Mouse (Mus musculus) limb, embryonic 12.5 days (tissue): ENCODE results near the gene Serpine1. TPM values are rescaled to one million over a fixed set of nuclear protein-coding genes. Genes with fewer than 3 reads are reported as not detected.
A peak's percentile ranks its signal among the peaks of the same experiment; 100 is the strongest.

Experiments
- ATAC-seq: fragments of 200-750 bp; cut with Nextera tagmentation; 2 replicates; pipeline ENCODE4 v1.8.0; 2017; ENCODE audit warnings: low read depth, moderate TSS enrichment; ENCODE audit not compliant: insufficient number of reproducible peaks, insufficient read depth, low FRiP score, low TSS enrichment
- H3K27ac ChIP-seq: fragments of 300-500 bp; sonication (generic); 2 replicates; pipeline ENCODE4 v1.5.1; 2016; ENCODE audit warnings: mild to moderate bottlenecking, moderate library complexity
- H3K27me3 ChIP-seq: fragments of 300-500 bp; sonication (generic); 2 replicates; pipeline ENCODE4 v1.6.1; 2016; ENCODE audit warnings: mild to moderate bottlenecking, moderate library complexity
- H3K36me3 ChIP-seq: fragments of 300-500 bp; sonication (generic); 2 replicates; pipeline ENCODE4 v1.6.1; 2016; ENCODE audit warnings: mild to moderate bottlenecking, moderate library complexity
- H3K4me1 ChIP-seq: fragments of 300-500 bp; sonication (generic); replicated peaks from 2 replicates; pipeline ENCODE4 v1.6.1; 2016
- H3K4me2 ChIP-seq: fragments of 300-500 bp; sonication (generic); 2 replicates; pipeline ENCODE4 v1.6.1; 2016; ENCODE audit warnings: mild to moderate bottlenecking, moderate library complexity
- H3K4me3 ChIP-seq: fragments of 300-500 bp; sonication (generic); replicated peaks from 2 replicates; pipeline ENCODE4 v1.5.1; 2016; ENCODE audit warnings: mild to moderate bottlenecking
- H3K9ac ChIP-seq: fragments of 300-500 bp; sonication (generic); replicated peaks from 2 replicates; pipeline ENCODE4 v1.6.1; 2016; ENCODE audit warnings: mild to moderate bottlenecking, moderate library complexity
- H3K9me3 ChIP-seq: fragments of 300-500 bp; sonication (generic); 2 replicates; pipeline ENCODE4 v1.6.1; 2016; ENCODE audit warnings: mild to moderate bottlenecking, moderate library complexity
- WGBS: fragments of 180-500 bp; shearing (Covaris S2); methylation state at CpG from one replicate; pipeline ENCODE4 v1.1.7; 2016; 5-methylcytosine and 5-hydroxymethylcytosine counted together
- polyA plus RNA-seq: library from polyadenylated mRNA; unstranded; fragments of >200 nt; fragmentation: Nextera tagmentation; extraction: Ambion mirVana; gene quantifications from 2 replicates; pipeline ENCODE4 v1.2.1, GENCODE M21; 2016

Serpine1 gene
- polyA plus RNA-seq, 1 experiment from 2014 or later, result 0.44 TPM

DNA sequence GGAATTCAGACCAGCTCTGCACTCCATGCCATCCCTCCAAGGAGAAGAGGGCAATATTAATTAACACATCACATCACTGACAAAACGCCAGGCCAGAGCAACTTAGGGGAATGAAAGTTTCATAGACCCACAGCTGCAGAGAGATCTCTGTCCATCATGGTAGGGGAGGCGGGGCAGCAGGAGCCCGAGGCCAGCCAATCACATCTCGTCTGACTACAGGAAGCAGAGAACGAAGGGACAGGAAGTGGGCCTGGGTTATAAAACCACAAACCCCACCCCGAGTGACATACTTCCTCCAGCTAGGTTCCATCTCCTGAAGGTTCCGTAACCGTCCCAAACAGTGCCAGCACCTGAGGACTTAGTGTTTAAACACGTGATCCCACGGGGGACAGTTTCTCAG is 23.1 kb upstream of the Serpine1 start:
- Histone ChIP-seq H3K4me1 (0 out of 2 replicates have a peak, but pooled peaks cover 4% of the 10 kb centered on the region), H3K4me3 (no peak overlapping the region), H3K4me2 (no peak overlapping the region), H3K9me3 (0 out of 2 replicates have a peak, but pooled peaks cover 4% of the 10 kb centered on the region), H3K9ac (no peak overlapping the region), H3K27me3 (no peaks in the 10 kb centered on the region), H3K27ac (no peak overlapping the region), H3K36me3 (no peaks in the 10 kb centered on the region)
- ATAC-seq, result no peak
- WGBS, result 84% methylated on average over 10 of the region's 10 CpGs

DNA sequence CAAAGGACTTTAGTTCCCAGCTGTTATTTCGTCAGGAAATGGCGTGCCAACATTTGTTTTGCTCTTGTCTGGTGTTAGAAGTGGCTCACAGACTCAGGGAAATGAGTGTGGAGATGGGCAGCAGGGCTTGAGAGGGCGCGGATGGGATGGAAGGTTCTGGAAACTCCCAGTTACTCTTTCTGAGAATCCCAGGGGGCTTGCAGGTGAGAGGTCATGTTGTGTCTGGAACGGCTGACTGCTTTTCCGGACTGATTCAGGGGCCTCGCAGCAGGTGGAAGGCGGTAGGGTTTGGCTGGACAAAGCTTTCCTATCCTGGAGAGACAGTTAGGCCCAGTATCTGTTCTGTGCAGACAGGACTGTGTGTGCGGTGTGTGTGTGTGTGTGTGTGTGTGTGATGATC is 21.7 kb upstream of the Serpine1 start:
- no peak overlapping the region for H3K4me3 ChIP-seq
- H3K27me3 ChIP-seq, result no peaks in the 10 kb centered on the region
- 0 out of 2 replicates have a peak, but pooled peaks cover 4% of the 10 kb centered on the region for H3K4me1 ChIP-seq
- no peak for ATAC-seq
- H3K36me3 ChIP-seq, result no peaks in the 10 kb centered on the region
- H3K27ac ChIP-seq, result no peak overlapping the region
- no peak overlapping the region for H3K9ac ChIP-seq
- no peak overlapping the region for H3K4me2 ChIP-seq
- H3K9me3 ChIP-seq, result 0 out of 2 replicates have a peak, but pooled peaks cover 4% of the 10 kb centered on the region
- whole genome bisulfite sequencing, result 79% methylated on average over 9 of the region's 9 CpGs

DNA sequence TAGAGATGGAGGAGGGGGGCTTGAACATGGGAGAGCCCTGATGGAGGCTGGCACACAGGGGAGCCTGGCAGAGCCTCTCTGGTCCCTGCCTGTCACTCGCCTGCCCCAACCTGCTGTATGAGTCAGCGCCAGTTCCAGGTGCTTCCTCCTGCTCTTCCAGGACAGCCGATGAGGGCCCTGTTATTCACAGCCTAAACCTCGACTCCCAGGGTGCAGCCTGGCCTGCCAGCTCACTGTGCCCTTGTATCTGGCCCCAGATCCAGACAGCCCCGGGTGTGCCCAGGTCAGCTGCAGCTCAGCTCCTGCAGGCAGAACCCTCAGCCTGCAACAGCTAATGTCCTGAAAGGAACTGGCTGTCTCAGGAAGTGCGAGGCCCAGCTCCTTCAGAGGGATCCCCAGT is 19.5 kb upstream of the Serpine1 start:
- H3K9ac ChIP-seq, result peak overlapping the region; percentile 42; the same call in 1 of the 2 replicates
- no peak overlapping the region for H3K4me3 ChIP-seq
- H3K27ac ChIP-seq, result 0 out of 2 replicates have a peak overlapping the region, but pooled peaks have one; percentile 31
- H3K4me2 ChIP-seq, result no peak overlapping the region
- H3K9me3 ChIP-seq, result 0 out of 2 replicates have a peak, but pooled peaks cover 2% of the 10 kb centered on the region
- no peaks in the 10 kb centered on the region for H3K36me3 ChIP-seq
- 62% methylated on average over 6 of the region's 6 CpGs for WGBS
- no peaks in the 10 kb centered on the region for H3K27me3 ChIP-seq
- ATAC-seq, result no peak
- 0 out of 2 replicates have a peak, but pooled peaks cover 4% of the 10 kb centered on the region for H3K4me1 ChIP-seq

DNA sequence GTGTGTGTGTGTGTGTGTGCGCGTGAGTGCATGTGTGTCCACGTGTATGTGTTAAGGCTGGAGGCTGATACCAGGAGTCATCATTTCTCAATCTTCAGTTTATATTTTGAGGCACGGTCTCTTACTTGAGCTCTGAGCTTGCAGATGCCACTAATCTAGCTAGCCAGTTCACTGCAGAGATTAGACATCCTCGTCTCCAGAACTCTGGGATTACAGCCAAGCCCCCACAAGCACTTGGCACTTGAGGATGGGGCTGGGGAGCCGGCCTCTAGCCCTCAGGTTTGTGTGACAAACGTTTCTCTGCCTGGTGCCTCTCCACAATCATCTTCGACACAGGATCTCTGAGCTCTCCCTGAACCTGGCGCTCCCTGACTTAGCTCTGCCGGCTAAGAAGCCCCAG is 18.8 kb upstream of the Serpine1 start:
- Histone ChIP-seq H3K4me1 (0 out of 2 replicates have a peak, but pooled peaks cover 4% of the 10 kb centered on the region), H3K9me3 (0 out of 2 replicates have a peak, but pooled peaks cover 3% of the 10 kb centered on the region), H3K36me3 (no peaks in the 10 kb centered on the region), H3K27ac (no peak overlapping the region), H3K9ac (no peak overlapping the region), H3K4me3 (no peak overlapping the region), H3K27me3 (no peaks in the 10 kb centered on the region), H3K4me2 (no peak overlapping the region)
- 73% methylated on average over 10 of the region's 10 CpGs for WGBS
- ATAC-seq, result no peak

DNA sequence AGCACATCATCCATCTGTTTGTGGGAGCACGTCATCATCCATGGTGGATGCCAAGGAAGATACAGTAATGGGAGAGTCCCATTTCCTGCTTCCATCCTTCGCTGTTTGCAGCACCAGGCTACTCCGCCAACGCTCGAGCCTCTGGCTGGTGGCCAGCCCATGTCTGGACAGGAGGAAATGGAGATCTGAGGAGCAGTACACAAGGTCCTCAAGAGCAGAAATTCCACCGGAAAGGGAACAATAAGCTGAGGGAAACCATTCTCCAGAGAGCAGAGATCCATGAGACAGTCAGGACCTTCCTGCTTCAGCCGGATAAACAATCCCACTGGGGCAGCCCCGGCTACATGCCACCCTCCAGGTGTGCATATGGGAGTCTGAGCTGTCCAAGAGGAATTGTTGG is 15.3 kb upstream of the Serpine1 start:
- Histone ChIP-seq H3K27me3 (no peaks in the 10 kb centered on the region), H3K36me3 (no peaks in the 10 kb centered on the region), H3K27ac (no peak overlapping the region), H3K4me2 (no peak overlapping the region), H3K4me1 (0 out of 2 replicates have a peak, but pooled peaks cover 4% of the 10 kb centered on the region), H3K4me3 (no peak overlapping the region), H3K9me3 (0 out of 2 replicates have a peak, but pooled peaks cover 3% of the 10 kb centered on the region), H3K9ac (no peak overlapping the region)
- 93% methylated on average over 8 of the region's 8 CpGs for WGBS
- ATAC-seq, result no peak

DNA sequence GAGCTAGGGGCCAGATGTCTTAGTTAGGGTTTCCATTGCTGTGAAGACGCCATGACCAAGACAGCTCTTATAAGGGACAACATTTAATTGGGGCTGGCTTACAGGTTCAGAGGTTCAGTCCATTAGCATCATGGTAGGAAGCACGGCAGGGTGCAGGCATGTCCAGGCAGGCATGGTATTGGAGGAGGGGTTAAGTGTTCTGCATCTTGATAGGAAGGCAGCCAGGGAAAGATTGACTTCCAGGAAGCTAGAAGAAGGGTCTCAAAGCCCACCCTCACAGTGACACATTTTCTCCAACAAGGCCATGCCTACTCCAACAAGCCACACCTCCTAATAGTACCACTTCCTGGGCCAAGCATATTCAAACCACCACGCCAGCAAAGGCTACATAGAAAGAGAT is 13.7 kb upstream of the Serpine1 start:
- 0 out of 2 replicates have a peak, but pooled peaks cover 7% of the 10 kb centered on the region for H3K9me3 ChIP-seq
- H3K27ac ChIP-seq, result no peak overlapping the region
- 80% methylated on average over 3 of the region's 3 CpGs for WGBS
- no peak overlapping the region for H3K9ac ChIP-seq
- no peak overlapping the region for H3K4me2 ChIP-seq
- H3K4me1 ChIP-seq, result no peaks in the 10 kb centered on the region
- no peaks in the 10 kb centered on the region for H3K27me3 ChIP-seq
- no peak overlapping the region for H3K4me3 ChIP-seq
- no peaks in the 10 kb centered on the region for H3K36me3 ChIP-seq
- ATAC-seq, result no peak

DNA sequence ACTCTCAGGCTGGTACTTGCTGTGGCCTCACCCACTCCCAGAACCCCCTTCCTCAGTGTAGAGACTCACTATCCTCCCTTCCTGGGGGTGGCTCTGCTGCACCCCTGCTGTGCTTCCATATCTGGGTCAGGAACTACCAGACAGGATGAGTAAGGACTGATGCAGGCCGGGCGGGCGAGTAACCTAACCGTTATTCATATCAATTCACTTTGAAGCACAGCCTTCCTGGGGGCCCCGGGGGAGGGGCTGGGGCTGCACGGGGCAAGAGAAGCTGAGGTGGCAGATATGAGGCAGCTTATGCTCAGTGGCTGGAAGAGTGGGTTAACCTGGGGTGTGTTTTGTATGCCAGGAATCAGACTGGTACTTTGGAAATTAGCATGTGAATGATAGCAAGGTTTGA is 13.0 kb upstream of the Serpine1 start:
- Histone ChIP-seq H3K27me3 (no peaks in the 10 kb centered on the region), H3K4me1 (no peaks in the 10 kb centered on the region), H3K4me3 (no peak overlapping the region), H3K9ac (no peak overlapping the region), H3K27ac (no peak overlapping the region), H3K4me2 (no peak overlapping the region), H3K9me3 (0 out of 2 replicates have a peak, but pooled peaks cover 7% of the 10 kb centered on the region), H3K36me3 (no peaks in the 10 kb centered on the region)
- 78% methylated on average over 6 of the region's 6 CpGs for WGBS
- no peak for ATAC-seq

DNA sequence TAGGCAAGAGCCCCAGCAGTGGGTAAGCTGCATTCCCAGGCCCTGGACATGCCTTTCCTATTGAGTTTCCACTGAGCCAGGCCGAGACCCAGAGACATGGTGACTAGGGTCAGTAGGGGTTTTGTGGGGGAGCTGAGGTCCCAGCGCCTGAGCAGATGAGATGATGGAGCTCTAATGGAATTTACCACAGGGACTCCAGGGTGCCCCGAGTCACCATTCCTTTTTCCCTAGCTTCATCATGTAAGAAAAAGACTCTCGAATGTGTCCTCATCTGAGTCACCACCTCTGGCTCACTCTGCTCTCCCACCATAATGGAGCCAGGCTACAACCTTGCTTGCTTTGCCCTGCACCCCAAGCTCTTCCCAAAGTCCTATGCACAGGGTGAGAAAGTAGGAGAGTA is 11.0 kb upstream of the Serpine1 start:
- Histone ChIP-seq H3K4me2 (no peak overlapping the region), H3K36me3 (no peaks in the 10 kb centered on the region), H3K9ac (no peak overlapping the region), H3K27me3 (no peaks in the 10 kb centered on the region), H3K9me3 (0 out of 2 replicates have a peak, but pooled peaks cover 7% of the 10 kb centered on the region), H3K27ac (no peak overlapping the region), H3K4me1 (0 out of 2 replicates have a peak, but pooled peaks cover 6% of the 10 kb centered on the region), H3K4me3 (no peak overlapping the region)
- WGBS, result 79% methylated on average over 4 of the region's 4 CpGs
- ATAC-seq, result no peak

DNA sequence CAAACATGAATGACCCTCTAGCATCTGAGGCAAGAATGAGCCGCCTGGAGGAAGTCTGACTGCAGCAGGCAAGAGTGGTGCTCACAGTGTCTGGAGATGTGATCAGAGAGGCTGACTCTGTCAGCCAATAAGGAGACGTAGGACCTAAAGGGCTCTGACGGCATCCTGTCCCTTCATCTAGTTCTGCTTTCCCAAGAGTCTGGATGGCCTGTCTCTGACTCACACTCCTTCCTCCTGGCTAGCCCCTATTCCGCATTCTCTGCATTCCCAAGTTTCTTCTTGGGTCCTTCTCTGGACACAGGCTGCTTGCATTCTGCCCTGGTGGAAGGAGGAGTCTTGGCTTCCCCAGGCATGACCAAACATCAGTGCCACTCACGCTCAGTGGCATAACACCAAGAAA is 7.8 kb upstream of the Serpine1 start:
- 0 out of 2 replicates have a peak overlapping the region, but pooled peaks have one; percentile 23 for H3K9ac ChIP-seq
- no peaks in the 10 kb centered on the region for H3K36me3 ChIP-seq
- H3K4me3 ChIP-seq, result no peak overlapping the region
- 41% methylated on average over 5 of the region's 5 CpGs for WGBS
- ATAC-seq, result no peak
- no peak overlapping the region for H3K4me2 ChIP-seq
- no peak overlapping the region for H3K27ac ChIP-seq
- 0 out of 2 replicates have a peak, but pooled peaks cover 6% of the 10 kb centered on the region for H3K4me1 ChIP-seq
- H3K9me3 ChIP-seq, result 0 out of 2 replicates have a peak, but pooled peaks cover 4% of the 10 kb centered on the region
- no peaks in the 10 kb centered on the region for H3K27me3 ChIP-seq

DNA sequence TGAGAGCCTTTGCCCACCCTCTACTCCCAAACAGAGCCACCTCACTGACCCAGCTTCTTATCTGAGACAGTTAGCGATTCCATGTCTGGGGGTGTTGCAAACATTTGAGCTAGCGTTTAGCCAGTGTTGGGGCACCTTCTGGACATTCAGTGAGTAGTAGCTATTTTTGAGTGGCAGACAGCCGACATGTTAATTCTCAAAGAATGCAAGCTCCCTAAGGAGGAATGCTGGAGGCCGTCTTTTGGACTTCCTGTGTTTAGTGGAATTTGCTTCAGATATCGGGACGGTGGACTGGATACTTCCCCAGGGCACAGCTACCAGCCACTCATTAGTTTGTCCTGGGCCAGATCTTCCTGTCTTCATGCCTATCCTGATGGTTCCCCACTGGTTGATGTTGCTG is 6.5 kb upstream of the Serpine1 start:
- no peak for ATAC-seq
- H3K27me3 ChIP-seq, result no peaks in the 10 kb centered on the region
- no peak overlapping the region for H3K27ac ChIP-seq
- no peak overlapping the region for H3K4me3 ChIP-seq
- H3K4me2 ChIP-seq, result no peak overlapping the region
- H3K36me3 ChIP-seq, result no peaks in the 10 kb centered on the region
- H3K4me1 ChIP-seq, result 0 out of 2 replicates have a peak, but pooled peaks cover 12% of the 10 kb centered on the region
- H3K9ac ChIP-seq, result no peak overlapping the region
- 53% methylated on average over 6 of the region's 6 CpGs for WGBS
- H3K9me3 ChIP-seq, result 0 out of 2 replicates have a peak, but pooled peaks cover 4% of the 10 kb centered on the region

DNA sequence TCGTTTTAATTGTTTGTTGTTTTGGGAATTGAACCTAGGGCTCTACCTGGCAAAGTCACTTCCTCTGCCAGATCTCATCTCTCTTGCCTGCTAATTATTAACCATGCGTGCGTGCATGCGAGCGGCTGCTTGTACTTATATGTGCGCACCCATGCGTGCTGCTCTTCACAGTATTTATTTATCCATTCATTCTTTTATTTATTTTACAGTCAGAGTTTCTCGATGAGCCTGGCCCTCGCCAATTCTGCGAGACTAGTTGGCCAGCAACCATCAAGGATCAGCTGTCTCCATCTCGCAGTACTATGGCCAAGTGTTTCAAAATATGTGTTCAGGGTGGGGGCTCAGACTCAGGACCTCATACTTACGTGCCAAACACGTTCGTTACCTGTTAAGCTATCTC is 6.0 kb upstream of the Serpine1 start:
- Histone ChIP-seq H3K9ac (no peak overlapping the region), H3K9me3 (0 out of 2 replicates have a peak, but pooled peaks cover 4% of the 10 kb centered on the region), H3K4me2 (no peak overlapping the region), H3K27ac (no peak overlapping the region), H3K36me3 (no peaks in the 10 kb centered on the region), H3K27me3 (no peaks in the 10 kb centered on the region), H3K4me1 (0 out of 2 replicates have a peak, but pooled peaks cover 12% of the 10 kb centered on the region), H3K4me3 (no peak overlapping the region)
- no peak for ATAC-seq
- 91% methylated on average over 14 of the region's 14 CpGs for WGBS

DNA sequence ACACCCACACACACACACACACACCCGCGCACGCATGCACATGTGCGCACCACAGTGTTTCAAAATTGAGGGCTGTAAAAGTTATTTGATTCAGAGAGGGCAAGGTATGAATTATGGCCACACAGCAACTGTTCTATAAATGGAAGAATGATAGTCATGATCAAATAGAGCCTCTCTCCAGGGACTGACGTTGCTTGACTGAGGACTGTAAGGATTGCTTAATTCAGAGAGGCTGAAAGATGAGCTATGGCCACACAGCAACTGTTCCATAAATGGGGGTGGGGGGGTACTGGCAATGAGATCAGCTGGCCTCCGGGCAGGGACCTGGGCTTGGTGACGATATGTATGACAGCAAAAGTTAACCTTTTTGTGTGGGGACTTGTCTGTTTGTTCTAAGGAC is 5.1 kb upstream of the Serpine1 start:
- no peak overlapping the region for H3K9ac ChIP-seq
- no peak for ATAC-seq
- WGBS, result 91% methylated on average over 7 of the region's 7 CpGs

More for the DNA sequence above, 5.1 kb upstream of the Serpine1 start:
- Histone ChIP-seq H3K9me3 (0 out of 2 replicates have a peak, but pooled peaks cover 4% of the 10 kb centered on the region), H3K27me3 (no peaks in the 10 kb centered on the region), H3K4me2 (no peak overlapping the region), H3K4me1 (peaks cover 18% of the 10 kb centered on the region), H3K36me3 (no peaks in the 10 kb centered on the region), H3K4me3 (no peak overlapping the region), H3K27ac (no peak overlapping the region)
